Mouse (Mus musculus) brain, embryonic 14.5 days (tissue): ENCODE results near the gene Dnttip2.

Source experiments
- CTCF ChIP-seq: fragments of 200-500 bp; IDR thresholded peaks from 2 replicates; pipeline ENCODE4 v1.5.1; 2012; ENCODE audit warnings: inconsistent platforms, mild to moderate bottlenecking, moderate library complexity, borderline replicate concordance; ENCODE audit not compliant: insufficient read depth, insufficient read length; ENCODE audit errors: extremely low read depth
- POLR2A ChIP-seq: fragments of 200-500 bp; IDR thresholded peaks from 2 replicates; pipeline ENCODE4 v1.6.1; 2012; ENCODE audit warnings: mild to moderate bottlenecking, inconsistent platforms, borderline replicate concordance; ENCODE audit not compliant: poor library complexity, insufficient read depth, insufficient read length, severe bottlenecking; ENCODE audit errors: extremely low read depth

DNA sequence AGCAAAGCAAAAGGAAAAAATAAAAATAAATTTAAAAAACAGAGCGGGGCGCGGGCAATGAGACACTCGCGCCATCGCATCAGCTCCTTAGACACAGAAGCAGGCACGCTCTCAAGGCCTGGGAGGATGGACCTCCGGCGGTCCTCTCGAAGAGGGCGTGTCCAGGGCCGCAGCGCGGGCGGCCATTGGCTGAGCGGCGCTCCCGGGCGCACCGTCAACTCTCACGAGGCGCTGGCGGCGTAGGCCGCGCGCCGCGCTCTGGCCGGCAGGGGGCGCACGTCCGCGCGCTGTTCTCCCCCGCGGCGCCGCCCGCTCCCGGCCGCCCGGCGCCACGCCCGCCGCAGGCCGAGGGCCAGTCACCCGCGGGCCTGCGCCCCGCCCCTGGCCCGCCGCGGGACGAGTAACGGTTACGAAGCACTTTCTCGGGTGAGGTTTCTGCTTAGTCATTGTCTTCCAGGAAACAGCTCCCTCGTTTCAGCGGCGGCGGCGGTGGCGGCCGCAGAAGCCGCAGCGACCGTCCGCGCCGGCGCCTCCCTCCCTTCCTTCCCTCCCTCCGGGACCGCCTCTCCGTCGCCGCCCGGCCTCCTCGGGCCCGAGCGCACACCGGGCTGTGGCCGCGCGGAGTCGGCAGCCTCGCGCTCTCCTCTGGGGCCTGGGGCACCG, 28.8 kb upstream of the Dnttip2 start, which contains the start of gene Gclm:
- TF ChIP-seq POLR2A (peak; percentile 41; the same call in 1 of the 2 replicates), CTCF (peak; percentile 72)
